Mouse (Mus musculus) cortical plate, adult 2 months (tissue): Measurements from ENCODE around the gene Sh3glb1.

Experiments used
- CTCF ChIP-seq: fragments of 200-500 bp; IDR thresholded peaks from 2 replicates; pipeline ENCODE4 v1.5.1; 2011; ENCODE audit warnings: mild to moderate bottlenecking, control low read depth, low read length; ENCODE audit not compliant: insufficient read depth; ENCODE audit errors: extremely low read depth
- POLR2A ChIP-seq: fragments of 200-500 bp; IDR thresholded peaks from 2 replicates; pipeline ENCODE4 v1.6.1; 2011; ENCODE audit warnings: mild to moderate bottlenecking, low read length, control low read depth; ENCODE audit not compliant: insufficient read depth; ENCODE audit errors: extremely low read depth

- TF ChIP-seq CTCF (no peak), POLR2A (no peak)
These were observed 1.1 kb upstream of the Sh3glb1 start for GRCm38 (mm10) chr3:144721077-144721859.
